Comparison of ENCODE assay signal across 28 mouse cellular contexts in the genomic region with DNA sequence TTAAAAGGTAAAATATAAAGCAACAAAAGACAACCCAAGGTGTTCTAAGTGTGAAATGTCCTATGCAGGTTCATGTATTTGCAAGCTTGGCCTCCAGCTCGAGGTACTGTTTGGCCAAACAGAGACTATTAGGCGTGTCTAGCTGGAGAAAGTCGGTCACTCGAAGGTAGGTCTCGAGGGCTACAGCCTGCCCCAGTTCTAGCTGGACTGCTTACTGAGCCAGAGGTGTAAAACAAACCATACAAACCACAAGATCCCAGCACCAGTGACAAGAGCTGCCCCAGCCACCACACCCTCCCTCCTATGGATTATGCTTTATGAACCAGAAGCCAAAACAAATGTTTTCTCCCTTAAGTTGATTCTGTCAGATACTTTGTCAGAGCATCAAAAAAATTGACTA. TPM values are rescaled to one million over a fixed set of nuclear protein-coding genes. Genes with fewer than 3 reads are reported as not detected.
DNase-seq lines count a peak whose midpoint lies in the region; ATAC-seq and TF ChIP-seq lines count a peak whose summit lies in the region.
"Had no signal": no experiment of that assay in that cellular context is flagged by ENCODE, and none has a peak within 500 bp of the region (broad histone marks: within the 10 kb centered on the region; RNA-seq: fewer than 3 reads in every experiment).

No protein-coding gene starts in this region.

- no peaks in the 10 kb centered on the region for H3K9me3 ChIP-seq in heart, embryonic 11.5 days (replicated peaks; ENCODE audit: control insufficient read depth, low read length)
- no peaks in the 10 kb centered on the region for H3K9me3 ChIP-seq in lung, postnatal 0 days (ENCODE audit: low read length)
- no peaks in the 10 kb centered on the region for H3K9me3 ChIP-seq in stomach, embryonic 16.5 days (replicated peaks; ENCODE audit: control insufficient read depth, low read length)
- no peaks in the 10 kb centered on the region for H3K9me3 ChIP-seq in hindbrain, embryonic 14.5 days (ENCODE audit: control insufficient read depth, low read length)
- H3K9me3 ChIP-seq in midbrain, embryonic 13.5 days = no peaks in the 10 kb centered on the region
- H3K9me3 ChIP-seq: embryonic facial prominence, embryonic 10.5 days; embryonic facial prominence, embryonic 13.5 days; forebrain, embryonic 12.5 days; heart, embryonic 13.5 days; hindbrain, embryonic 12.5 days had no signal

- H3K9ac ChIP-seq in heart, embryonic 11.5 days (ENCODE audit: low read depth, low read length) = 0 out of 2 replicates have a peak overlapping the region, but pooled peaks have one; percentile 5
- no peak overlapping the region for H3K9ac ChIP-seq in lung, postnatal 0 days (replicated peaks; ENCODE audit: low read depth)
- no peak overlapping the region for H3K9ac ChIP-seq in stomach, embryonic 16.5 days (ENCODE audit: low read length)
- no peak overlapping the region for H3K9ac ChIP-seq in hindbrain, embryonic 14.5 days
- no peak overlapping the region for H3K9ac ChIP-seq in midbrain, embryonic 13.5 days (replicated peaks)
- H3K9ac ChIP-seq: embryonic facial prominence, embryonic 13.5 days; forebrain, embryonic 12.5 days; heart, embryonic 13.5 days; hindbrain, embryonic 12.5 days had no signal

- H3K36me3 ChIP-seq in heart, embryonic 11.5 days (ENCODE audit: control insufficient read depth, insufficient read depth, low read length) = no peaks in the 10 kb centered on the region
- H3K36me3 ChIP-seq in lung, postnatal 0 days (ENCODE audit: insufficient read depth, low read length) = no peaks in the 10 kb centered on the region
- peaks cover 5% of the 10 kb centered on the region for H3K36me3 ChIP-seq in C2C12 (ENCODE audit: control insufficient read depth, insufficient read depth)
- no peaks in the 10 kb centered on the region for H3K36me3 ChIP-seq in stomach, embryonic 16.5 days (ENCODE audit: control insufficient read depth, insufficient read depth, low read length)
- no peaks in the 10 kb centered on the region for H3K36me3 ChIP-seq in hindbrain, embryonic 14.5 days (replicated peaks; ENCODE audit: control insufficient read depth, insufficient read depth)
- H3K36me3 ChIP-seq in midbrain, embryonic 13.5 days = no peaks in the 10 kb centered on the region
- H3K36me3 ChIP-seq: embryonic facial prominence, embryonic 13.5 days; forebrain, embryonic 12.5 days had no signal

- H3K79me3 ChIP-seq in C2C12 (ENCODE audit: low read depth) = peaks cover 91% of the 10 kb centered on the region

- H3ac ChIP-seq in C2C12 (ENCODE audit: control insufficient read depth, insufficient read length, low read depth) = peak overlapping the region; percentile 23

- H3K4me3 ChIP-seq in heart, embryonic 11.5 days (ENCODE audit: low read depth, low read length) = no peak overlapping the region
- H3K4me3 ChIP-seq in lung, postnatal 0 days (ENCODE audit: low read depth, low read length) = no peak overlapping the region
- H3K4me3 ChIP-seq in lung, adult 2 months (replicated peaks; ENCODE audit: extremely low read depth, low read depth, low read length) = no peak overlapping the region
- H3K4me3 ChIP-seq in C2C12 (ENCODE audit: insufficient read depth, poor library complexity, severe bottlenecking) = no peak overlapping the region
- H3K4me3 ChIP-seq in stomach, embryonic 16.5 days (replicated peaks; ENCODE audit: low read length) = no peak overlapping the region
- no peak overlapping the region for H3K4me3 ChIP-seq in hindbrain, embryonic 14.5 days (replicated peaks; ENCODE audit: low read length)
- H3K4me3 ChIP-seq in midbrain, embryonic 13.5 days (replicated peaks) = no peak overlapping the region
- H3K4me3 ChIP-seq: embryonic facial prominence, embryonic 10.5 days; embryonic facial prominence, embryonic 13.5 days; erythroblast, embryonic 14.5 days; forebrain, embryonic 12.5 days; heart, embryonic 13.5 days; hindbrain, embryonic 12.5 days had no signal

- TF ChIP-seq EP300 in lung, postnatal 0 days (IDR thresholded peaks at IDR 0.05) = no peak

- TF ChIP-seq POLR2A in lung, adult 2 months (IDR thresholded peaks at IDR 0.05; ENCODE audit: borderline replicate concordance, extremely low read depth, low read depth, low read length) = no peak

- DNase-seq in heart, adult 18-20 months = no peak
- DNase-seq in lung, postnatal 0 days (ENCODE audit: low spot score) = peak; percentile 57
- no peak for DNase-seq in lung, adult 2 months
- no peak for DNase-seq in hindbrain, embryonic 14.5 days (ENCODE audit: low spot score)
- DNase-seq: adrenal gland, postnatal 10 days; adrenal gland, postnatal 36 days; cerebellum, adult 18-20 months; cerebellum, adult 9-10 months; cerebellum, postnatal 25 days; embryo, embryonic 11 days; gastrocnemius, postnatal 10 days; gastrocnemius, postnatal 36 days; heart, postnatal 14 days had no signal

- WGBS in heart, embryonic 11.5 days (ENCODE audit: insufficient replicate concordance) = 78% methylated on average over 5 of the region's 5 CpGs
- 50% methylated on average over 5 of the region's 5 CpGs for WGBS in lung, postnatal 0 days
- 44% methylated on average over 5 of the region's 5 CpGs for WGBS in lung, adult 2 months
- WGBS in stomach, embryonic 16.5 days = 63% methylated on average over 5 of the region's 5 CpGs
- 87% methylated on average over 5 of the region's 5 CpGs for WGBS in hindbrain, embryonic 14.5 days
- 88% methylated on average over 5 of the region's 5 CpGs for WGBS in midbrain, embryonic 13.5 days

- no peak overlapping the region for H3K4me2 ChIP-seq in heart, embryonic 11.5 days
- H3K4me2 ChIP-seq in lung, postnatal 0 days (replicated peaks; ENCODE audit: low read depth, low read length) = no peak overlapping the region
- no peak overlapping the region for H3K4me2 ChIP-seq in stomach, embryonic 16.5 days (ENCODE audit: low read depth, low read length)
- no peak overlapping the region for H3K4me2 ChIP-seq in hindbrain, embryonic 14.5 days (replicated peaks)
- no peak overlapping the region for H3K4me2 ChIP-seq in midbrain, embryonic 13.5 days (replicated peaks)
- H3K4me2 ChIP-seq: embryonic facial prominence, embryonic 13.5 days; forebrain, embryonic 12.5 days; heart, embryonic 13.5 days; hindbrain, embryonic 12.5 days had no signal

- 0 out of 2 replicates have a peak, but pooled peaks cover 4% of the 10 kb centered on the region for H3K4me1 ChIP-seq in heart, embryonic 11.5 days (ENCODE audit: control insufficient read depth, insufficient read depth, low read length)
- H3K4me1 ChIP-seq in lung, postnatal 0 days (ENCODE audit: insufficient read depth, low read depth, low read length) = no peaks in the 10 kb centered on the region; the same call in 1 of the 2 replicates
- peaks cover 6% of the 10 kb centered on the region for H3K4me1 ChIP-seq in lung, adult 2 months (ENCODE audit: control insufficient read depth, insufficient read depth, low read length)
- H3K4me1 ChIP-seq in stomach, embryonic 16.5 days (ENCODE audit: control insufficient read depth, insufficient read depth, low read length) = peaks cover 12% of the 10 kb centered on the region
- peaks cover 38% of the 10 kb centered on the region for H3K4me1 ChIP-seq in hindbrain, embryonic 14.5 days (replicated peaks; ENCODE audit: control insufficient read depth, insufficient read depth, low read length)
- peaks cover 53% of the 10 kb centered on the region for H3K4me1 ChIP-seq in midbrain, embryonic 13.5 days (replicated peaks)

- peaks cover 100% of the 10 kb centered on the region for H3K79me2 ChIP-seq in C2C12 (ENCODE audit: control insufficient read depth, insufficient read depth)

- no peak overlapping the region for H3K27ac ChIP-seq in heart, embryonic 11.5 days (ENCODE audit: low read depth, low read length)
- peak overlapping the region; percentile 33; the same call in 1 of the 2 replicates for H3K27ac ChIP-seq in lung, postnatal 0 days (ENCODE audit: low read length)
- 0 out of 2 replicates have a peak overlapping the region, but pooled peaks have one; percentile 41 for H3K27ac ChIP-seq in stomach, embryonic 16.5 days (ENCODE audit: low read length)
- H3K27ac ChIP-seq in hindbrain, embryonic 14.5 days = no peak overlapping the region
- no peak overlapping the region for H3K27ac ChIP-seq in midbrain, embryonic 13.5 days
- H3K27ac ChIP-seq: embryonic facial prominence, embryonic 10.5 days; embryonic facial prominence, embryonic 13.5 days; forebrain, embryonic 12.5 days; heart, embryonic 13.5 days; hindbrain, embryonic 12.5 days; hindbrain, postnatal 0 days had no signal

- H3K27me3 ChIP-seq in heart, embryonic 11.5 days (ENCODE audit: control insufficient read depth, insufficient read depth, low read length) = no peaks in the 10 kb centered on the region
- H3K27me3 ChIP-seq in lung, postnatal 0 days (replicated peaks; ENCODE audit: insufficient read depth, low read length) = no peaks in the 10 kb centered on the region
- no peaks in the 10 kb centered on the region for H3K27me3 ChIP-seq in C2C12 (ENCODE audit: control insufficient read depth, insufficient read depth, insufficient read length)
- no peaks in the 10 kb centered on the region for H3K27me3 ChIP-seq in stomach, embryonic 16.5 days (ENCODE audit: control insufficient read depth, insufficient read depth, low read length)
- no peaks in the 10 kb centered on the region for H3K27me3 ChIP-seq in hindbrain, embryonic 14.5 days (ENCODE audit: control insufficient read depth, insufficient read depth, low read length)
- no peaks in the 10 kb centered on the region for H3K27me3 ChIP-seq in midbrain, embryonic 13.5 days
- H3K27me3 ChIP-seq: embryonic facial prominence, embryonic 13.5 days; forebrain, embryonic 12.5 days; heart, embryonic 13.5 days; hindbrain, embryonic 12.5 days had no signal

- TF ChIP-seq CTCF in lung, postnatal 0 days (IDR thresholded peaks at IDR 0.05) = no peak
- no peak for TF ChIP-seq CTCF in lung, adult 2 months (IDR thresholded peaks at IDR 0.05; ENCODE audit: insufficient read depth, low read length)
- TF ChIP-seq CTCF in C2C12 (IDR thresholded peaks at IDR 0.05; ENCODE audit: control insufficient read depth, insufficient read depth, insufficient read length) = no peak

- ATAC-seq in heart, embryonic 11.5 days (replicated peaks; ENCODE audit: insufficient number of reproducible peaks, low FRiP score, low TSS enrichment) = no peak
- ATAC-seq in lung, postnatal 0 days = peak; percentile 65
- no peak for ATAC-seq in stomach, embryonic 16.5 days (ENCODE audit: insufficient read depth, low FRiP score)
- no peak for ATAC-seq in hindbrain, embryonic 14.5 days (ENCODE audit: low FRiP score)
- no peak for ATAC-seq in midbrain, embryonic 13.5 days
- ATAC-seq: activated CD4-positive, CD25-positive, alpha-beta regulatory T cell, adult 4 months; forebrain, embryonic 16.5 days; hindbrain, postnatal 0 days; inflammation-experienced regulatory T-cells, adult 6 months; intestine, embryonic 16.5 days had no signal

RNA-seq across cellular contexts. Expression of gene Fnbp1l, which starts 7.8 kb away (rescaled TPM):
- polyA plus RNA-seq in heart, embryonic 11.5 days (2014; fragmentation: Nextera tagmentation; extraction: Ambion mirVana) = 26.6 and 35.1 TPM in 2 replicates
- 10 to 100 TPM; 16.4 to 16.8 TPM for total RNA-seq in heart, adult 18-20 months (2021)
- polyA plus RNA-seq in lung, postnatal 0 days (2015; fragmentation: Nextera tagmentation; extraction: Ambion mirVana) = 32.3 and 41.1 TPM in 2 replicates
- 20.1 and 40.4 TPM in 2 replicates for polyA plus RNA-seq in lung, adult 2 months (2012; rRNA removed)
- polyA plus RNA-seq in C2C12 (2012; fragmentation: generic; extraction: Trizol) = 12.4 TPM
- 42.8 and 43.9 TPM in 2 replicates for polyA plus RNA-seq in stomach, embryonic 16.5 days (2015; fragmentation: Nextera tagmentation; extraction: Ambion mirVana)
- 201 and 209 TPM in 2 replicates for polyA plus RNA-seq in hindbrain, embryonic 14.5 days (2014; fragmentation: Nextera tagmentation; extraction: Ambion mirVana)
- polyA plus RNA-seq in midbrain, embryonic 13.5 days (2015; fragmentation: Nextera tagmentation; extraction: Ambion mirVana) = 214 and 234 TPM in 2 replicates
- polyA plus RNA-seq: erythroblast, embryonic 14.5 days had no signal

Comparison
In these comparisons a context has a peak if more than half of its experiments do, and no peak if none do; other contexts are left out.
1. H3K27ac ChIP-seq: peak in lung, postnatal 0 days (single experiment) and stomach, embryonic 16.5 days (single experiment); none in heart, embryonic 11.5 days (single experiment), hindbrain, embryonic 14.5 days (single experiment) and midbrain, embryonic 13.5 days (single experiment).